Mouse (Mus musculus): ENCODE results near the gene Plekhg1. TPM values are rescaled to one million over a fixed set of nuclear protein-coding genes. Genes with fewer than 3 reads are reported as not detected.

Gene Plekhg1
- polyA plus RNA-seq, 1 experiment: under 0.01 TPM

DNA sequence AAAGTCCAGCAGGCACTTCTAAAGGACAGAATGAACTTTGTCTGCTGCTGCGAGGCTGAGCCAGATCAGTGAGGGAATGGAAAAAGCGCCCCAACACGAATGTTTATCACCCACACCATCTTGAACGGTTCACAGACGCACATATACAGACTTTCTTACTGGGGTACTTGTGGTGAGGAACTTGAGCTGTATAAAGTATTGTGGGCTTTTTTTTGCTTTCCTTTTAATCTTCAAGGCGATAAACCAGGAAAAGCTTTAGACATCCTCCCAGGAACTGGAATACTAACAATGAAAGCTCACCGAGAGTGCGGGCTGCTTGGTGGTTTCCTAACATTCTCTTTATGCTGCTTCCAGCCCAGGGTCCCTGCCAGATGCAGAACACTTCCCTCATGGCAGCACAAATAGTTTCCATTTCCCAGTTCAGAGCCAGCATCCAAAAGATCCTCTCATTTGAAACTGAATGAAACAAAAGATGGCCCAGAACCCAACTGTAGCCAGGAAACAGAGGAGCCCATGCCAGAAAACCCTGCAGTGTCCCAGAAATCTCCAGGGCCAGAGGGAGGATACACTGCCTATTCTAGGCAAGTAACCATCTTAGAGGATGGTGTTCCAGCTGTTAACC lies 43.3 kb upstream of the Plekhg1 start:
- H3K79me2 ChIP-seq (ENCODE audit: control insufficient read depth, insufficient read depth): no peaks in the 10 kb centered on the region
- H3K27me3 ChIP-seq (ENCODE audit: control insufficient read depth, insufficient read depth, insufficient read length): no peaks in the 10 kb centered on the region
- H3K4me2 ChIP-seq (ENCODE audit: low read depth): no peak overlapping the region
- no peak for TF ChIP-seq TCF12 (IDR thresholded peaks at IDR 0.05; ENCODE audit: insufficient read depth, poor library complexity, severe bottlenecking)
- TF ChIP-seq POLR2AphosphoS2 (IDR thresholded peaks at IDR 0.05; ENCODE audit: insufficient read length, low read depth): no peak
- no peak for TF ChIP-seq CEBPB (IDR thresholded peaks at IDR 0.05; ENCODE audit: insufficient read depth, poor library complexity, severe bottlenecking)
- no peak for TF ChIP-seq POLR2A (IDR thresholded peaks at IDR 0.05; ENCODE audit: insufficient read length, low read depth)
- TF ChIP-seq MAX (IDR thresholded peaks at IDR 0.05; ENCODE audit: low read depth): no peak
- no peak for TF ChIP-seq MYOD1 (IDR thresholded peaks at IDR 0.05; ENCODE audit: control insufficient read depth in 1 of 3, insufficient read length in 2 of 3, low read depth in 2 of 3)
- no peak overlapping the region for H3K4me3 ChIP-seq
- no peak overlapping the region for H3ac ChIP-seq (ENCODE audit: control insufficient read depth, insufficient read length)
- H3K36me3 ChIP-seq (ENCODE audit: control insufficient read depth, insufficient read depth): no peaks in the 10 kb centered on the region

- Histone ChIP-seq H3K79me2 (ENCODE audit: control insufficient read depth, insufficient read depth) (no peaks in the 10 kb centered on the region), H3K27me3 (ENCODE audit: control insufficient read depth, insufficient read depth, insufficient read length) (no peaks in the 10 kb centered on the region), H3K36me3 (ENCODE audit: control insufficient read depth, insufficient read depth) (no peaks in the 10 kb centered on the region), H3K4me2 (ENCODE audit: low read depth) (no peak overlapping the region), H3K4me3 (no peak overlapping the region), H3ac (ENCODE audit: control insufficient read depth, insufficient read length) (no peak overlapping the region)
- no peak for TF ChIP-seq MYOD1 (IDR thresholded peaks at IDR 0.05; ENCODE audit: control insufficient read depth in 1 of 3, insufficient read length in 2 of 3, low read depth in 2 of 3)
- TF ChIP-seq E2F4 (IDR thresholded peaks at IDR 0.05; ENCODE audit: insufficient read depth): no peak
- no peak for TF ChIP-seq POLR2AphosphoS2 (IDR thresholded peaks at IDR 0.05; ENCODE audit: insufficient read length, low read depth)
- no peak for TF ChIP-seq POLR2A (IDR thresholded peaks at IDR 0.05; ENCODE audit: insufficient read length, low read depth)
- no peak for TF ChIP-seq CEBPB (IDR thresholded peaks at IDR 0.05; ENCODE audit: insufficient read depth, poor library complexity, severe bottlenecking)
- no peak for TF ChIP-seq TCF3 (IDR thresholded peaks at IDR 0.05; ENCODE audit: insufficient read length, low read depth)
- TF ChIP-seq REST (IDR thresholded peaks at IDR 0.05; ENCODE audit: insufficient read depth, insufficient read length): no peak
- TF ChIP-seq MYOG (IDR thresholded peaks at IDR 0.05; ENCODE audit: control insufficient read depth in 1 of 3, insufficient read depth in 1 of 3, insufficient read length in 2 of 3, low read depth in 2 of 3): no peak
- no peak for TF ChIP-seq TCF12 (IDR thresholded peaks at IDR 0.05; ENCODE audit: insufficient read depth, poor library complexity, severe bottlenecking)
- no peak for TF ChIP-seq SRF (IDR thresholded peaks at IDR 0.05; ENCODE audit: control insufficient read depth, insufficient read length, low read depth)
- no peak for TF ChIP-seq MAX (IDR thresholded peaks at IDR 0.05; ENCODE audit: low read depth)
- no peak for TF ChIP-seq USF1 (IDR thresholded peaks at IDR 0.05; ENCODE audit: low read depth)
Observed at GRCm38 (mm10) chr10:3697500-3697899, 42.7 kb upstream of the Plekhg1 start.

DNA sequence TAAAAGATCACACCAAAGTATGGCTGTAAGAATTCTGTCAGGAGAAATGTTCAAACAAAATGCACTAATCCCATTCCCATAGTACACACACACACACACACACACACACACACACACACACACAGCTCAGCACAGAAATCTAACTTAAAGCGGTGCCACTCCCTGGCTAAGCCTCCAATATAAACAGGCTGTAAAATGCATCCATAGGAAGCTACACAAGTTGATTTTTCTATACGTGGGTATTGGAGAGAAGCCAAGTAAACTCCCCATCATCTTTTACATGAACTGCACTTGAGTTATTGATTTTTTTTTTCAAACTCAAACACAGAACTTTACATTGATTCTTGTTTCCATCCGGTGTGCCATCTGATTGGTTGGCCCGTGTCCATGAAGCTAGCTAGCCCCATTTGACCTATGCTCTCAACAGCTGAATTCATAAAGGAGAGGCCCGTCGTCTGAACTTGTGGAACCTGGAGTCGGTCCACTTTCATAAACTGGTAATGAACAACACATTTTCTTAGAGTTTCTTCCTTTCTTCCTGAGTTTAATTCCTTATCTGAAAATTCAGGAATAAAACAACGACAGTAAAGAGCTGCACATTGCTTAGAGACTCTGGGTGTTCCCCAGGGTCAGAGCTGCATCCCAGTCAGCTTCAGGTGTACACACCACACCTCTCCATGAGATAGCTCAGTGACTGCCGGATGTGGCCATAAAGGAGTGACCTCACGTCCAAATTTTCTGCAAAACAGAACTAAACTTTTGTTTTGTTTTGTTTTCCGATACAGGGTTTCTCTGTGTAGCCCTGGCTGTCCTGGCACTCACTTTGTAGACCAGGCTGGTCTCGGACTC lies 39.7 kb upstream of the Plekhg1 start:
- Histone ChIP-seq H3K79me2 (ENCODE audit: control insufficient read depth, insufficient read depth) (no peaks in the 10 kb centered on the region), H3K4me2 (ENCODE audit: low read depth) (no peak overlapping the region), H3K27me3 (ENCODE audit: control insufficient read depth, insufficient read depth, insufficient read length) (no peaks in the 10 kb centered on the region), H3K4me3 (no peak overlapping the region), H3K36me3 (ENCODE audit: control insufficient read depth, insufficient read depth) (no peaks in the 10 kb centered on the region), H3ac (ENCODE audit: control insufficient read depth, insufficient read length) (no peak overlapping the region)
- TF ChIP-seq E2F4 (IDR thresholded peaks at IDR 0.05; ENCODE audit: insufficient read depth) (no peak), MAX (IDR thresholded peaks at IDR 0.05; ENCODE audit: low read depth) (no peak)

GRCm38 (mm10) chr10:3701832-3702231 lies 38.3 kb upstream of the Plekhg1 start:
- no peak overlapping the region for H3K4me2 ChIP-seq (ENCODE audit: low read depth)
- H3ac ChIP-seq (ENCODE audit: control insufficient read depth, insufficient read length): no peak overlapping the region
- no peaks in the 10 kb centered on the region for H3K79me2 ChIP-seq (ENCODE audit: control insufficient read depth, insufficient read depth)
- H3K4me3 ChIP-seq: no peak overlapping the region
- TF ChIP-seq MAX (IDR thresholded peaks at IDR 0.05; ENCODE audit: low read depth) (no peak), POLR2AphosphoS2 (IDR thresholded peaks at IDR 0.05; ENCODE audit: insufficient read length, low read depth) (no peak), USF1 (IDR thresholded peaks at IDR 0.05; ENCODE audit: low read depth) (no peak), TCF3 (IDR thresholded peaks at IDR 0.05; ENCODE audit: insufficient read length, low read depth) (no peak), POLR2A (IDR thresholded peaks at IDR 0.05; ENCODE audit: insufficient read length, low read depth) (no peak), REST (IDR thresholded peaks at IDR 0.05; ENCODE audit: insufficient read depth, insufficient read length) (no peak), E2F4 (IDR thresholded peaks at IDR 0.05; ENCODE audit: insufficient read depth) (no peak), SRF (IDR thresholded peaks at IDR 0.05; ENCODE audit: control insufficient read depth, insufficient read length, low read depth) (no peak)
- no peaks in the 10 kb centered on the region for H3K36me3 ChIP-seq (ENCODE audit: control insufficient read depth, insufficient read depth)
- no peaks in the 10 kb centered on the region for H3K27me3 ChIP-seq (ENCODE audit: control insufficient read depth, insufficient read depth, insufficient read length)

GRCm38 (mm10) chr10:3702585-3702984 lies 37.6 kb upstream of the Plekhg1 start:
- H3K4me3 ChIP-seq: no peak overlapping the region
- TF ChIP-seq POLR2AphosphoS2 (IDR thresholded peaks at IDR 0.05; ENCODE audit: insufficient read length, low read depth) (no peak), USF1 (IDR thresholded peaks at IDR 0.05; ENCODE audit: low read depth) (no peak), REST (IDR thresholded peaks at IDR 0.05; ENCODE audit: insufficient read depth, insufficient read length) (no peak), MYOD1 (IDR thresholded peaks at IDR 0.05; ENCODE audit: control insufficient read depth in 1 of 3, insufficient read length in 2 of 3, low read depth in 2 of 3) (no peak), MYOG (IDR thresholded peaks at IDR 0.05; ENCODE audit: control insufficient read depth in 1 of 3, insufficient read depth in 1 of 3, insufficient read length in 2 of 3, low read depth in 2 of 3) (no peak), TCF12 (IDR thresholded peaks at IDR 0.05; ENCODE audit: insufficient read depth, poor library complexity, severe bottlenecking) (no peak), SRF (IDR thresholded peaks at IDR 0.05; ENCODE audit: control insufficient read depth, insufficient read length, low read depth) (no peak), MAX (IDR thresholded peaks at IDR 0.05; ENCODE audit: low read depth) (no peak), TCF3 (IDR thresholded peaks at IDR 0.05; ENCODE audit: insufficient read length, low read depth) (no peak), POLR2A (IDR thresholded peaks at IDR 0.05; ENCODE audit: insufficient read length, low read depth) (no peak)
- H3K27me3 ChIP-seq (ENCODE audit: control insufficient read depth, insufficient read depth, insufficient read length): no peaks in the 10 kb centered on the region
- H3ac ChIP-seq (ENCODE audit: control insufficient read depth, insufficient read length): no peak overlapping the region
- no peaks in the 10 kb centered on the region for H3K79me2 ChIP-seq (ENCODE audit: control insufficient read depth, insufficient read depth)
- H3K4me2 ChIP-seq (ENCODE audit: low read depth): no peak overlapping the region
- no peaks in the 10 kb centered on the region for H3K36me3 ChIP-seq (ENCODE audit: control insufficient read depth, insufficient read depth)

Data from myocyte (in vitro differentiated cells).